Mouse (Mus musculus) C2C12 (cell line): Measurements from ENCODE around the gene Lgr6.

Experiments
- CEBPB ChIP-seq: IDR thresholded peaks from one replicate; pipeline ENCODE4 v1.6.1; 2011; ENCODE audit warnings: low read depth, mild to moderate bottlenecking, control low read depth, moderate library complexity
- CTCF ChIP-seq: IDR thresholded peaks from one replicate; pipeline ENCODE4 v1.5.1; 2011; ENCODE audit not compliant: control insufficient read depth, insufficient read depth, insufficient read length
- MAX ChIP-seq: IDR thresholded peaks from one replicate; pipeline ENCODE4 v1.6.1; 2011; ENCODE audit warnings: mild to moderate bottlenecking, control low read depth
- MYOD1 ChIP-seq: IDR thresholded peaks from one replicate; pipeline ENCODE4 v1.6.1; 2011; ENCODE audit warnings: low read depth; ENCODE audit not compliant: control insufficient read depth, insufficient read length
- MYOG ChIP-seq: IDR thresholded peaks from one replicate; pipeline ENCODE4 v1.6.1; 2011; ENCODE audit not compliant: control insufficient read depth, insufficient read length; ENCODE audit errors: extremely low read depth
- USF1 ChIP-seq: IDR thresholded peaks from one replicate; pipeline ENCODE4 v1.6.1; 2011; ENCODE audit warnings: low read depth, mild to moderate bottlenecking, control low read depth, moderate library complexity

DNA sequence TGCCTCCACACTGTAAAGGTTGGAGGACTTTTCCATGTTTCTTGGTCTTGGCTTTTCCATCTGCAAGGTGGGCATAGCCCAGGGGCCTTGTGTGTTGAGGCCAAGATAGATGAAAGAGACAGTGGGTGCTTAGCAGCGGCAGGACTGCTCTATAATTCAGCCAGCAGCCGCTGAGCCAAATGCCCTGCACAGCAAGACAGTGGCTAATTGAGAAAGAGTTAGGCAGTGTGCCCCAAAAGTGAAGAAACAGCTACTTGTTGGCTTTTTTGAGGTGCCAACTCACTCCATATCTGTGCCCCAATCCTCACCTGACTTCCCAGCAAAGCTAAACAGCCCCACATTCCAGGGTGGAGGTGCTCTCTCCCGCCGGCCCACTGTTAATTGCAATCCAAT lies 85.3 kb downstream of the Lgr6 start:
- TF ChIP-seq CTCF, result no peak
- no peak for TF ChIP-seq MAX
- TF ChIP-seq USF1, result no peak
- TF ChIP-seq MYOG, result no peak
- no peak for TF ChIP-seq MYOD1
- TF ChIP-seq CEBPB, result no peak
